Mouse (Mus musculus): ENCODE measurements at regions not wholly inside any gene's neighbourhood (a gene's known extent, or its start where the extent isn't known, plus 50 kb on each side); places are given as distances from the start of the nearest gene placed in this dataset.

- DNase-seq (ENCODE audit: low spot score), result no peak
Measured at GRCm38 (mm10) chr1:56453756-56454155, 183.5 kb downstream of the Hsfy2 start.

GRCm38 (mm10) chr1:56442835-56443234 lies 194.4 kb downstream of the Hsfy2 start:
- no peak for DNase-seq (ENCODE audit: low spot score)

- no peak for DNase-seq (ENCODE audit: low spot score)
Measured at GRCm38 (mm10) chr1:56406786-56407185, 230.4 kb downstream of the Hsfy2 start.

GRCm38 (mm10) chr1:56403351-56403750 lies 233.9 kb downstream of the Hsfy2 start:
- no peak for DNase-seq (ENCODE audit: low spot score)

- no peak for DNase-seq (ENCODE audit: low spot score)
Measured at GRCm38 (mm10) chr1:56395832-56396231, 241.4 kb downstream of the Hsfy2 start.

GRCm38 (mm10) chr1:56387086-56387485 lies 250.1 kb downstream of the Hsfy2 start:
- no peak for DNase-seq (ENCODE audit: low spot score)

GRCm38 (mm10) chr1:56366319-56366718 lies 270.9 kb downstream of the Hsfy2 start:
- no peak for DNase-seq (ENCODE audit: low spot score)

GRCm38 (mm10) chr1:56360857-56361256 lies 276.4 kb downstream of the Hsfy2 start:
- no peak for DNase-seq (ENCODE audit: low spot score)

GRCm38 (mm10) chr1:56346638-56347037 lies 290.6 kb downstream of the Hsfy2 start:
- no peak for DNase-seq (ENCODE audit: low spot score)

GRCm38 (mm10) chr1:56344952-56345351 lies 292.3 kb downstream of the Hsfy2 start:
- DNase-seq (ENCODE audit: low spot score), result no peak

- no peak for DNase-seq (ENCODE audit: low spot score)
Measured at GRCm38 (mm10) chr1:56327381-56327780, 309.9 kb downstream of the Hsfy2 start.

GRCm38 (mm10) chr1:56308586-56308985 lies 328.6 kb downstream of the Hsfy2 start:
- DNase-seq (ENCODE audit: low spot score), result no peak

- no peak for DNase-seq (ENCODE audit: low spot score)
Measured at GRCm38 (mm10) chr1:56294391-56294790, 342.8 kb downstream of the Hsfy2 start.

- DNase-seq (ENCODE audit: low spot score), result no peak
Measured at GRCm38 (mm10) chr1:56289748-56290147, 347.5 kb downstream of the Hsfy2 start.

- peak; percentile 59 for DNase-seq (ENCODE audit: low spot score)
Measured at GRCm38 (mm10) chr1:56286386-56287045, 350.7 kb downstream of the Hsfy2 start.

- DNase-seq (ENCODE audit: low spot score), result no peak
Measured at GRCm38 (mm10) chr1:56261708-56262107, 375.5 kb downstream of the Hsfy2 start.

- no peak for DNase-seq (ENCODE audit: low spot score)
Measured at GRCm38 (mm10) chr1:56260759-56261158, 376.5 kb downstream of the Hsfy2 start.

GRCm38 (mm10) chr1:56256839-56257490 lies 380.3 kb downstream of the Hsfy2 start:
- DNase-seq (ENCODE audit: low spot score), result no peak

GRCm38 (mm10) chr1:56239686-56240085 lies 397.5 kb downstream of the Hsfy2 start:
- no peak for DNase-seq (ENCODE audit: low spot score)

GRCm38 (mm10) chr1:56226314-56227008 lies 410.8 kb downstream of the Hsfy2 start:
- no peak for DNase-seq (ENCODE audit: low spot score)

GRCm38 (mm10) chr1:56219700-56220099 lies 417.5 kb downstream of the Hsfy2 start:
- DNase-seq (ENCODE audit: low spot score), result no peak

- DNase-seq (ENCODE audit: low spot score), result no peak
Measured at GRCm38 (mm10) chr1:56210712-56211371, 426.4 kb downstream of the Hsfy2 start.
